Mouse (Mus musculus): ENCODE measurements at regions not wholly inside any gene's neighbourhood (a gene's known extent, or its start where the extent isn't known, plus 50 kb on each side); places are given as distances from the start of the nearest gene placed in this dataset.
A peak's percentile ranks its signal among the peaks of the same experiment; 100 is the strongest.

DNA sequence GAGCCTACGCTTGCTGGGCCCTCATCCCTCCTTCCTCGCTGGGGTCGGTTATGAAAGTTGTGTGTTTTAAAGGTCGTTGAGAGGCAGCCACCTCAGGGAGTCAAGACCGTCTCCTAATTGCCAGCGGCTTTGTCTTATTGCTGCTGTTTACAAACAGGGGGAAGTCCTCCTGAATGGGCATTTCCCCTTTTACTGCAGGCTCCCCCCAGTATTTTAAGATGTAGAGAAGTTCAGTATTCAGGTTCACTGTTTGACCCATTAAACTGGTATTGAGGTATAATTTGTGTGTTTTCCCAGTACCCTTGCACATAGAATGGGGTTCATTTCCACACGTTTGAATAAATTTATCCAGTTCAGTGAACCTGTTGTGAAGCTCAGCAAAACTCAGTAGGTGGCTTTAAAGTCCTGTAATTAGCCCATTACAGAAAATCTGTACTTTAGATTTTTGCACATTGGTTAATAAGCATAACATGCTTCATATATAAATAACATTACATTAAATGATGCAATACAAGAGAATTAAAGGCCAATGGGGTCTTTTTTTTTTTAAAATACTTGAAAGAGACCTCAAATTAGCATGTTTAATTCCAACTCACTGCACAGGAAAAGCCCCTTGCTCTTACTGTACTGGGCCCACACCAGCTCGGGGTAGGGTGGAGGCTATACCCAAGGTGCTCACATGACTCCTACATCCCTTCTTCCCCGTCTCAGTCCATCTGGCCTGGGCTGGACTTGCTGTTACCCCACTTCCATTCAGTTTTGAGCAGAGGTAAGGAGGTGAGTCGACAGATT lies 63.7 kb downstream of the Nkx2-1 start:
- DNase-seq (ENCODE audit: low spot score in 2 of 2) = no peak

DNA sequence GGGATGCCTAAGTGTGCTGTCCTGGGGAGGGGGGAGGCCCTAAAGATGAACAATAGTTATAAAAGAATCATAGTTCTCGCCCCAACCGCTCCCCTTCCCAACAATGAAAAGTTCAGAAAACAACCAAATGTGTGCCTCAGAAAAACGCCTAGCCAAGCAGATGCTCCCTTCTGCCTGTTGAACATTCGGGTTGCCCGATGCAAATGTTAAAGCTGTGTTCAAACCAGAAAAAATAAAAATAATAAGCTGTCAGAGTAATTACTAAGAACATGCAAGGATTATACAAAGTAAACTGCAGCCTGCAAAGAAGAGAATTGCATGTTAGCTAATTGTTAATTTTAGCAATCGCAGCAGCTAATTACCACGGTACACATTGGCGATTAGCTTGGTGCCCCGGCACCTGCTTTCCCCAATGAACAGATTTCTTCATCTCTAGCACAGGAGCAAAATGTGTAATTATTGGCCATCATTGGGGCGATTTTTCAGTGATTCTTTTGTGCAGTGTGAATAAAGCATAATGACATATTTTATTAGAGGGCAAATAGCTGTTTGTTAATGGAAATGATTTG lies 65.7 kb downstream of the Nkx2-1 start:
- DNase-seq (ENCODE audit: low spot score in 2 of 2) = no peak

DNA sequence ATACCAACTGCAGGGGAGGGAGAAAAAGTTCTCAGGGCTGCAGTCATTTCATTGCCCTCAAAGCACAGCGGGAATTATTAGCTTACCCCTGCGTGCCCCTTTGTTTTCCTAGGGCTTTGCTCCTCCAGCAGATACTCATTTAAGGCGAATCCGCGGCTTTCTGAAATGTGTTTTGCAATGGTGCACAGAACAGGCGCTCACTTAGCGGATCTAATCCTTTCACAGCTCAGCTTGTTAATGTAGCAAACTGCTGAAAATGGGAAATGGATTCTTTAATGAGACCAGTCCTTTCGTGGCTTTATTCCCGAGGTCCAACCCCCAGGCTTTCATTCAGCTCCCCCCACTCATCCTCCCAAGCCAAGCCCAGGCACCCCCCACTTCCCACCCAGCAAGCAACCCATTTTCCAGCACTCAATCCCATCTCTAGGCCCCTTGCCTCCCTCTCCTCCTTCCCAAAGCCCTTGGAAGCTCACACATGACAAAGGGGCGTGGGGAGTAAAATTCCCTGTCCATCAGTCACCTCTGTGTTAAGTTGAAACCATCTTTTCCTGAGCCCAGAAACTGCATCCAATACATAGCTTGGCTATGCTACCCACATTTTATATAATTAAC lies 77.1 kb downstream of the Nkx2-1 start:
- DNase-seq (ENCODE audit: low spot score in 2 of 2) = no peak

DNA sequence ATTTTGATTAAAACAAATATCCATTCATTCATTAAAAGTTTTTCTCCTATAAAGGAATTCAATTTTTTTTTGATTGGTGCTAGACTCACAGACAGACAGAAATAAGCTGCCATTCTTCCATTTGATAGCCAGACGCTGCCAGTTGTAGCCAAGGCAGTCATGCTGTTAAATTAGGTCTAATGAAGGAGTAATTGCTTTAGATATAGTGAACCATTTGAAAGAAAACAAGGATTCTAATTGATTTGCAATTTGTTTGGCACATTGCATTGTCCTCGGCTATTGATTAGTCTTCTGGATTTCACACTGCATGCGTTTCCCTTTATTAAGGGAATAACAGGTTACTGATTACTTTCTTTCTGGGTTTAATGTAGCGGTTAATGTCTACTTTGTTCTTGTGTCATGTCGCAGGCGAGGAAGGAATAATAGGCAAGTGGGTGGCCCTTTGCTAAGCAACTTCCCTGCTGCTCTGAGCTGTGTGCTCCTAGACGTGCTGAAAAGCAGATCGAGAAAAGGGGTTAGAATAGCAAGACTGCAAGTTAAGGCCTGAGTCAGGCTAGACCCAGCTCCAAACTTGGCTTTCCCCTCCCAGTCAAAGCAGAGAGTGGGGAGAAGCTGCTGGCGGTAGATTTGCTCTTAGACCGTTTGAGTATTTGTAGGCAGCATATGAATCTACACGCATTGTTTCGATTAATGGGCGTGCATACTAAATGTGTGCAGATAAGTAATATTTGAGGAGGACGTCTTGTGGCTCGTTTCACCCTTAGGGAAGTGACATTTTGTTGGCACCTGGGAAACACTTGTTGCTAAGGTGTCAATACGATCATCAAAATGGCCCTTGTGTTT lies 77.8 kb downstream of the Nkx2-1 start:
- no peak for DNase-seq (ENCODE audit: low spot score in 2 of 2)

DNA sequence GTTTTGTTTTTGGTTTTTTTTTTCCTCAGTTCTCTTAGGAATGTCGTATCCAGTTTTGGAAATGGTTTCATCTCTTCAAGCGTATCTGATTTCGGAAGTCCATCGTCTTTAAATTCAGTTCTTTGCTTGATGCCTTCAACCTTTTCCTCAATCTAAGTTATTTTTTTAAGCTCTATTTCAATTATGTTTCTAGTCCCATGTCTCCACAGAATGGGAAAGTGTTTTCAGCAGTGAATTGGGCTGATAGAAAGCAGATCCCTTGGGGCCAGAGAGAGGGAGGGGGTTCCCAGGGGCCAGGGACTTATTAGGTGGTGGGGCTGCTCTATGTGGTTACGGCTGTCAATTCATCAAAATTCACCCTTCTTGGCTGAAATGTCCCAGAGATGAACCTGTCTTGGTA lies 78.8 kb downstream of the Nkx2-1 start:
- no peak for DNase-seq (ENCODE audit: low spot score in 2 of 2)

DNA sequence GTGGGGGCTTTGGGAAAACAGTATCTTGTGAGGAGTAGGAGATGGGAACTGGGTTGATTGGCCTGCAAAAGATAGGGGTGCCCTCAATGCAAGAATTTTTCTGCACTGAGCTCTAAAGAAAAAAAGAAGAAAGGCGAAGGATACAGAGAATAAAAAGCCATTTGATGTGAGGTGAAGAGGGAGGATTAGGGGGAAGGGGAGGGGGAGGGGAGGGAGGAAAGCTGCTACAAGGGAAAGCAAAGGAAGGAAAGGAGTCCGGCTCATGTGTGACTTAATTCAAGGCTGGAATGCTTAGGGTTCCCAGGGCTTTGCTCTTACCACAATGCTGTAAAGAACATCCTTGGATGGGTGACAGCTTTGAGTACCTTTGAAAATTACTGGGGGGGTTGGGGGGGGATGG lies 79.4 kb downstream of the Nkx2-1 start:
- DNase-seq (ENCODE audit: low spot score in 2 of 2) = no peak

DNA sequence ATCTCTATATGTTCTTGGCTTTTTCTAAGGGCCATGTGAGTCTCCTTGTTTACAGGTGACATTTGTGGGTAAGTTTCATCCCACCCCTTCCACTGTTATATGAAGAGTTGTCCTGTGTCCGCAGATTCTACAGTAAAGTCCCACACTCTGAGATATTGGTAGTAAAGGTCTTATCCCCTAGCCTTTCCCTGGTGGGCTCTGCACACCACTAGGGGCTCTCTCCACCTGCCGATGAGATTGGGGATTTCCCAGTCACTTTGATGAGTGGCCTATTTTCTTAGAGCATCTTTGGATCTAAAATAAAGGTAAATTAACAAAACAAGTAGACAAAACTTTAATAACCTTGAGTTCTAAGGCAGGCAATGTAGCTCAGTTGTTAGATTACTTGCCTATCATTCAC lies 86.4 kb downstream of the Nkx2-1 start:
- DNase-seq (ENCODE audit: low spot score in 2 of 2) = no peak

DNA sequence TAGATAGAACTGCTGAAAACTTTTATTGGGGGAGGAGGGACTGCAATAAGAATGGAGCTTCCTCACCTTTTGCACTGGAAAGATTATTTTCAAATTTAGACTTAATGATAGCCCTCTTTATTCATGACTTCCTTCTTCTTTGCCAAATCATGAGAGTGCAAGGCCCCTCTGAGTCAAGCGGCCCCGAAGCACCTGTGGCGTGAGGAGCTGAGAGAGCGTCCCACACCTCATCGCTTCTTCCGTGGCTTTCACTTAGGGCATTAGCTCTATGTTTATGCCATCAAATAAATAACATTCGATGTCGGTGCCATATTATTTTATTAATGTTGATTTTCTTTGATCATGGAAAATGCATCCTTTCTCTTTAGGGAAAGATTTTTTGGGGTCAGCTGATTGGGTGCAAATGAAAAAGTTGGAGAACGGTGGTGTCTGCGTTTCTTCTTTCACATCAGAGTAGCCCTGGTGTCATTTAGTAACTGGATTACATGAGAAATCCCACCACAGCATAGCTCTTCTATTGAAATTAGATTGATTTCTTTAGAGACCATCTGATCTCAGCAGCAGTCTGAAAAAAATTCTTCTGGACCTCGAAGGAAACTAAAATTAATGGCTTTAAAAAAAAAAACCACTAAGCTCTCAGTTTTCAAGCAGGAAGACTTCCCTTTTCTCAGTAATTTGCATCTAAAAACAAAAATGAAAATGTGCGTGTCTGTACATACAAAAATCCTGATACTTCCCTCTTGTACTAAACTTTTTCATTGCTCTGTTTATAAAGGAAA lies 87.7 kb downstream of the Nkx2-1 start:
- DNase-seq (ENCODE audit: low spot score in 2 of 2) = no peak

DNA sequence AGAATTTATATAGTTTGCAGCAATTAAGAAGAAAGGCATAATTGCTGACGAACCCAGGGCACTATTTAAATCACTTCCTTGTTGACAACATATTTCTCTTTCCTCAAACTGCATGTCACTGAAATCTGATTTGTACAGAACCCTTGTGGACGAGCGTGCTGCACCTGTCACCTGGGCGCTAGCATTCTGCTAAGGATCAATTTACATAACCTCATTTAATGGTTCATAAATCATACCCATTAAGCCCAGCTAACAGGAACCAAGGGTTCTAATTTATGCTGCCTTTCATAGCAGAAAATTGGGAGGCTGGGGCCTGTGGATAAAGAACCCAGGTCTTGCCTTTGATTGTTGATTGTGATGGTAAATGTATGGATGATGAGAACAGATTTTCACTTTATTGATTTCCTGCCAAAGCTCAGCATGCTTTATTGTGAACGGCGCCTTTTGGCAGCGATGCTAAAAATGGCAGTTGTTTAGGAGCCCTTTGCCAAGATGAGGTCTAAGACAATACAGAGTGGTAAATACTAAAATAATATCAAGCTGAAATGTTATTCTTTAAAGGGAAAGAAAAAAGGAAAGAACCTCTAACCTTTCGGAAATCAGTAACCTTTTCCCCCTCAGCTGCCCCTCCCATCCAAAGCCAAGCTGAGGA lies 95.4 kb downstream of the Nkx2-1 start:
- no peak for DNase-seq (ENCODE audit: low spot score in 2 of 2)

DNA sequence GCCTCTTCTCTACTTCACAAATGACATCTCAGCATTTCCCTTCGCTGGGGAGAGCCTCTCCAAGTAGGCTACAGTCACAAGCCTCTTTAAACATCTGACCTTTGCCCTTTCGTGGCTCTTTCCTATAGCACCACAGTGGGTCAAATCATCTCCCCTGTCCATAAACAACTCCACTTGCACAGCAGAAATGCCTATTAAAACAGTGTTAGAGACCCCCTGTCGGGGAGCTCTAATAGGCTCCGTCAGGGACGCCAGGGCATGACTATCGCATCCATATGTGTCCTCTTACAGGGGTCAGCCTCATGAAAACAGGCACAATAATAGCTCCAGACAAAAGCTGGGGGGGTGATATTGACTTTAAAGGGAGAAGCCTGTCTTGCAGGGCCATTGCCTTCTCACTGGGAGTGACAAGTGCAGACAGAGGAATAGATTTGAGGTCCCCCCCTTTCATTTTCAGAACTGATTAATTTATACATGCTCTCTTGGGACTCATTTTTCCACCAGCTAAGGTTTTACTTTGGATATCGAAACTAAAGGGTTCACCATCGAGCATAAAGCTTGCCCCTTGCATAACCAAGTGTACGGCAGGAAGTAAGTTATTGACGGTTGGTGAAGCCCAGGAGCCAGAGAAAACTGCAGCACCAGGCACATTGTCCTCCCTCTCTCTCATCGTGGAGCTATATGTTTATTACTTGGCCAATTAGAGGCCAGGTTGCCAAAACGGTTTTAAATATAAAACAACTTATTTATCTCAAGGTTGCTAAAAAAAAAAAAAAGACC lies 94.6 kb upstream of the Mbip start:
- no peak for DNase-seq (ENCODE audit: low spot score in 2 of 2)

DNA sequence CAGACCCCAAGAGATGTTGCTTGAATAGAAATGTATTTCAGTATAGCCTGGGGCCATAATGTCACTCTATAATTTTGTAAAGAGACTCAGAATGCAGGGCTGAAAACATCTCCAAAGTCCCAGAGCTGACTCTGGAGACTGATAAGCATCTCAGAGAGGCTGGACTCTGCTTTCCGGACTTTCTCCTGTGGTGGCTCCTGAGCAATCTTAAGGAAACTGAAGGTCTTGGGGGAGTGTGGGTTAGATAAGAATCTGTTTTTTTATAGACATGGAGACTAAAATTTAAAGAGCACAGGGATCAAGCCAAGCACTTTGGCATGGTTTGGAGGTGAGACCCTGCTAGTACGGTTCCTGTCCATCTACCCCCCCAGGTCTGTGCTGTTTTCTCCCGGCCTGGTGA lies 92.7 kb upstream of the Mbip start:
- DNase-seq (ENCODE audit: low spot score in 2 of 2) = no peak

DNA sequence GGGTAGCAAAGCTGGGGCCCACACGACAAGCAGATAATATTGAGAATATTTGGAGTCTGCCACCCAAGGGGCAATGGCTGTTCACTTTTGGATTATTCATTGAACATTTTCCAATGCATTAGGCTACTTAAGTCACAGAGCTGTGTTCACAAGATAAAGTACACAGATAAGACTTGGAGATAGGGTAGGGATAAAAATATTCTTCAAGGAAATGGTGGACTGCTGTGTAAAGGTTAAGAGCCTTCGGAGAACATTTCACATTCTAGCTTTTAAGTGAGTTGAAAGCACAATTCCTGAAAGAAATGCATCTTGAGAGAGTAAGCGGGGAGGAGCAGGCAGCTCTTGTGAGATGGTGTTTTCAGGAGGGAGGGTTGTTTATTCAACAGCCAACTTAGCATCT lies 92.3 kb upstream of the Mbip start:
- no peak for DNase-seq (ENCODE audit: low spot score in 2 of 2)

DNA sequence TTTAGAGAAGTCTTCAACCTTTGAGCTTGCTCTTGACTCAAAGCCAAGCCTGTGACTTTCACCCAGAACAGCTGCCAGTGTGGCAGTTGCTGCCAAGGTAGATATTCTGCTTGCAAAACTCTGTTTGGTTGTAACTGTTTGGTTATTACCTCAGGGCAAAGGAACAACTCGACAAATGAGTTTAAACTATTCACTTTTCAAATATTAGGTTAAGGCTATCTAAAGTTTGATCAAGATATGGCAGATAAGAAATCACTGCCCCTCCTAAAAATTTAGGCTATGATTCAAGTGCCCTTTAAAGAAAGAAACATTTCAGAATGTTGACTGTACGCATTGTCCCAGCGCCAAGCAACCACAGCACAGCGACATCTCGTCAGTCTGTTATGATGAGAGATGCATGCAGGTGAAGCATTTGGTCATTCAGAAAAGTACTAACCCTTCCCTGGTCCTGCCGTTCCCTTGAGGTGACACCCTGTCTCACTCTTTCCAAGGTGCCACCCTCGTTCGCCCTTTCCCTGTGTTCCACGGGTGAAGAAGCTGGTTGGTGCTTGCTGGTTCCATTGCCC lies 81.1 kb upstream of the Mbip start:
- DNase-seq (ENCODE audit: low spot score in 2 of 2) = no peak

DNA sequence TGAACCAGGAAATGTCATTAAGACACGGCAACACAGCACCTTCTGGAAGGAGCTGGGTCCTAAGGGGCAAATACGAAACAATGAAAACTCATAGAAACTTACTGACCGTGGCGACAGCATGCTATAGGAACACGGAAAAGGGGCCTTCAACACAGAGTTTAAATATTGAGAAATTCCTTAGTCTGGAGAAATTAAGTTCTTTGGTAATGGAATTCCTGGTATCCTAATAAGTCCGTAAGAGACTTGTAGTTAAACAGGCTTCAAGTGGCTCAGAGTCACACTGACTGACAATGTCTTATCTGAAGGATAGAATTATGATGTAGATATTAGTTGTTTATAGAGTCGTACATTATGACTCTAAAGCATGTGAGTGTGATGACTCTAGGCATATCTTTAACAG lies 70.4 kb upstream of the Mbip start:
- DNase-seq (ENCODE audit: low spot score in 2 of 2) = no peak

DNA sequence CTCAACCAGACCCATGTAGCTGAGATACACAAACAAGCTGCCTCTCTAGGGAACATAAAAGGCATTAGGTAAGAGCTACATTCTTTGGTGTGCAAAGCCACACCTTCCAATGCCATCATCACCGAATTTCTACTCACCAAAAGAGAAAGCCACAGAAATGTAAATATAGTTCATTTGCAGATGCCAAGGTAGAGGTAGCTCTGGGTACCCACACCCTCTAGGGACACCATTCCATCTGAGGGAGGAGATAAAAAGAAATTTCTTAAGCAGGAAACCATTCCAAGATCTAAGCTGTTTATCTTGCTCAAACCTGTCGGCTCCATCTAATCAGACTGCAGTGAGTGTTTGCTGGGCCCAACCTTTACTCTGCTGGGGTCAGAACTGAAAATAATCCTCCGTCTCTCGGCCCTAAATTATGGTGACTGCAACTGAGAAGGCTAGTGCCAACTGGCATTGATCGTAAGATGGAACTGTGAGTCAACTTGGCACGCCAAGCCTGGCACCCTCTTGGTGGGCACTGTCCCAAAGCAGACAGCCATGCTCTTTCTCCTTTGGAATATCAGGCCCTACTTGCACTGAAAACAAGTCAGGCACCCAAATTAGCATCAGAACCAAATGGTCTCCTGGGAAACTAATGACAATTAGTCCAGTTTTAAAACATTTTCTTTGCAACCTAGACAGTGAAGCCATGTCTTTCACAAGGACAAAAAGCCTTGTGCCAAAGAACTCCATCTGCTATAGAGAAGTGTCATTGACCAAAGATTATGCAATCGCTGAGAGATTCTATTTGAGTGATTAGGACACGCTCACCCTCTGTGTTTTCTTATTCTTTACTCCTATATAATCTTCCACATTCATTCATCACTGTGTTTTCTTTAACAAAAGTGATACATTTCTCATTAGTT lies 69.4 kb upstream of the Mbip start:
- DNase-seq (ENCODE audit: low spot score in 2 of 2) = peak in 1 of 2 experiments; percentile 2

DNA sequence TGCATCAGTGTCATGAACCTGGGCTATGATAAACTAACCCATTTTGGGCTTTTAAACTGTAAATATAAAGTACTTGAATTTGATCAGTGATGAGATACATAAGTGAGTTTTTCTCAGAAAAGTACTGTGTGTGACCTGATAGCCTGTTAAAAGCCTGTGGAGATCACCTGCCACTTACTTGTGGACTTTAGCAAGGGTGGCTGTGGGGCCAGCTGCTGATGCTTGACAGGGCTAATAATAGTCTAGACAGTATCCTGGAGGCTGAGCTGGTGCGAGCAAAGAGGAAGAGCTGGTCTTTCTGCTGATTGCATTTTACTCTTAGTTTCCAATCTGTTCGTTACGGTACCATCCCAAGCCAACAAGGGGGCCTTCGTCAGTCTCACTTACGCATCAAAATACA lies 60.0 kb upstream of the Mbip start:
- DNase-seq (ENCODE audit: low spot score in 2 of 2) = no peak

DNA sequence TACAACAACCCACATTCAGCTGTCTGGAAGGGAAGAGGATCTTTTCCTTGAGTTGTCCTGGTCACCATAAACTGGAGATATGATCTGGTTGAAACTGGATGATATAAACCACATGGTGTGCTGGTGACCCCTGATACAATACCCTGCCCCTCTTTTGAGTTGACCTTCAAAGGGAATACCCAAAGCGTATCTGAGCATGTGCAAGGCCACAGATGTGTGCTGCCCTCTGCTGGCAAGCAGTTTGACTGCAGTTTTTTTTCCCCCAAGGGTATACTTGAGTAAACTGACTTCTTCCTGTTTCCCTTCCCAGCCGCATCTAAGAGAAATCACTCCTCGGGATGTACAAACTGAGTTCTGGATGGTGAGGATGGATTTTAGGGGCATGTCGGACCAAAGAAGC lies 59.1 kb upstream of the Mbip start:
- peak; percentile 34 to 51 for DNase-seq (ENCODE audit: low spot score in 2 of 2)

DNA sequence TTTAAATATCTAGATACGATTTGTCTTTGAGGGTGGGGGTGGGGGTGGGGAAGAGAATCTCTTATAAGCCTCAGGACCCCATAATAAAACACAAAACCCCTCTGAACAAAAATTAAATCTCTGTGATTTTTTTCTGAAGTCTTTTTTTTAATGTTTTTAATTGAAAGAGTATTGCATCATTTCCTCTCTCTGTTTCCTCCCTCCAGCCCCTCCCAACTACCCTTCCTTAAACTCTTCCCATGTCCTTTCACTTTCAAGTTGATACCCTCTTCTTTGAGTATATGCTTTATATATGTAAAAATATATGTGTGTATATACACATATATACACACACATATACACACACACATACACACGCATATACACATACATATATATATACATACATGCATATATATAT lies 58.6 kb upstream of the Mbip start:
- DNase-seq (ENCODE audit: low spot score in 2 of 2) = no peak
